Comparison of ENCODE assay signal across 8 mouse cellular contexts in the genomic region with DNA sequence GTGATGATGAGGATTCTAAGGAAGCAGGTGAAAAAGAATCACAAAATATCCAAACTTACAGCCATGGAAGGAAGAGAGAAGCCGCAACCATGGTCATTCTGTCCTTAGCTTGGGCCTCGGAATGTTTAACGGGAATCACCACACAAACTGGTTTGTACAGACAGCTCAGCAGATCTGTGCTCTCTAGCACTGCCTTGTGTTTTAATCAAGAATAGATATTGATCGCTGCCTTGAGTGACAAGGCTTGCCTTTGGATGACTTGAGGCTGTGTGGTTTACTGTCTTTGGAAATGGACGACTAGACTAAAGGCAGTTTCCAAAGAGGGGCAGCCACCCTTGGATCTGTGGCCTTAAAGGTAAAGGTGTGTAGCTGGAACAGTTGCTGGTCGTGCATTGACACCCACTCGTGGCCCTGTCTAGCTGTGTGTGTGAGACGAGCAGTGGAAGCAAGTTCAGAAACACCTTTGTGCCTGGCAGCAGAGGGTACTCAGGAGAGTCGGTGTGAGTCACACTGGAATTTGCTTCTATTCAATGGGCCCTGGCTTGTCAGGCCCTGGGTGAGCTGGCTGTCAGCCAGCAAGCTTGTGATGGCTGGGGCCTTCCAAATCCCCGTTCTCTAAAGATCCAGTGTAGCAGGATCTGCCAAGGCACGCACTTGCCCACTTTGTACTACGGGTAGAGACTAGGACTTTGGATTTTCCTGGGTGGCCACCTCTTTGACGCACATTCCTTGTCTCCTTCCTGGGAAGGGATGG. TPM values are rescaled to one million over a fixed set of nuclear protein-coding genes. Genes with fewer than 3 reads are reported as not detected.
DNase-seq lines count a peak whose midpoint lies in the region; ATAC-seq and TF ChIP-seq lines count a peak whose summit lies in the region.

No protein-coding gene starts in this region.

- 53% methylated on average over 13 of the region's 13 CpGs for WGBS in heart, embryonic 16.5 days

- peak overlapping the region; percentile 87 for H3K27ac ChIP-seq in layer of hippocampus, adult 2 months
- H3K27ac ChIP-seq in heart, embryonic 16.5 days (ENCODE audit: low read length), result peak overlapping the region; percentile 71

- peak overlapping the region; percentile 33; the same call in 1 of the 2 replicates for H3K9ac ChIP-seq in heart, embryonic 16.5 days (ENCODE audit: low read length)

- H3K36me3 ChIP-seq in heart, embryonic 16.5 days (ENCODE audit: control insufficient read depth, insufficient read depth), result no peaks in the 10 kb centered on the region

- peaks cover 11% of the 10 kb centered on the region for H3K4me1 ChIP-seq in heart, embryonic 16.5 days (ENCODE audit: control insufficient read depth, insufficient read depth, low read length)

- ATAC-seq in heart, embryonic 16.5 days (replicated peaks; ENCODE audit: extremely low read depth, insufficient read depth, low FRiP score), result peak; percentile 89
- ATAC-seq in inflammation-experienced regulatory T-cells, adult 6 months, result no peak

- H3K9me3 ChIP-seq in heart, embryonic 16.5 days (replicated peaks; ENCODE audit: control insufficient read depth, low read length), result no peaks in the 10 kb centered on the region

- peak; percentile 46 for TF ChIP-seq CTCF in layer of hippocampus, adult 2 months (conservative IDR thresholded peaks at IDR 0.05)

- no peak for DNase-seq in layer of hippocampus, adult 2 months (ENCODE audit: low spot score in 2 of 2)
- DNase-seq in layer of hippocampus, adult 9-10 months (ENCODE audit: low spot score), result no peak
- peak; percentile 50 to 63 for DNase-seq in adrenal gland, postnatal 36 days
- peak; percentile 63 to 77 for DNase-seq in kidney, postnatal 4 days
- peak; percentile 57 for DNase-seq in urinary bladder, postnatal 25 days (ENCODE audit: low spot score)
- DNase-seq in spleen, postnatal 4 days (ENCODE audit: low spot score in 2 of 2), result no peak

- H3K27me3 ChIP-seq in heart, embryonic 16.5 days (ENCODE audit: control insufficient read depth, insufficient read depth, low read length), result no peaks in the 10 kb centered on the region

- H3K4me2 ChIP-seq in heart, embryonic 16.5 days (ENCODE audit: low read depth, low read length), result peak overlapping the region; percentile 30; the same call in 1 of the 2 replicates

- H3K4me3 ChIP-seq in layer of hippocampus, adult 2 months, result no peak overlapping the region
- no peak overlapping the region for H3K4me3 ChIP-seq in heart, embryonic 16.5 days (ENCODE audit: low read length)

RNA-seq across cellular contexts. Expression of a gene that starts 7.0 kb away (rescaled TPM):
- 10 to 100 TPM; 69.0 to 71.6 TPM for total RNA-seq in layer of hippocampus, adult 2 months (2021)
- total RNA-seq in adrenal gland, postnatal 36 days (2021), result 1 to 10 TPM in 1 of 2 experiments, under 1 TPM in 1; 0.76 to 1.1 TPM
- polyA plus RNA-seq in heart, embryonic 16.5 days (2015; fragmentation: Nextera tagmentation; extraction: Ambion mirVana), result 0.55 and 0.59 TPM in 2 replicates
- not detected for polyA plus RNA-seq in inflammation-experienced regulatory T-cells, adult 6 months (2017; shearing (Covaris generic))

Comparison
In these comparisons a context has a peak if more than half of its experiments do, and no peak if none do; other contexts are left out.
1. DNase-seq: peak in adrenal gland, postnatal 36 days (2 of 2), kidney, postnatal 4 days (2 of 2) and urinary bladder, postnatal 25 days (single experiment); none in layer of hippocampus, adult 2 months (0 of 2), layer of hippocampus, adult 9-10 months (single experiment) and spleen, postnatal 4 days (0 of 2).
2. RNA of a gene that starts 7.0 kb away (total RNA-seq): 69.0 to 71.6 TPM in layer of hippocampus, adult 2 months; 0.76 to 1.1 TPM in adrenal gland, postnatal 36 days; every median in the first group is over 10 times any median in the second.